Mouse (Mus musculus) erythroblast, adult 5-6 weeks (primary cell): ENCODE measurements around the gene Gm4756. TPM values are rescaled to one million over a fixed set of nuclear protein-coding genes. Genes with fewer than 3 reads are reported as not detected.
"Not testable (repeated sequence)": the region's sequence is repeated elsewhere in the genome, so short reads cannot be mapped to it uniquely, and the experiment has no call there.

Experiments
- ATAC-seq: replicated peaks from 2 replicates; pipeline ENCODE4 v1.8.0; 2016; ENCODE audit warnings: moderate number of reproducible peaks, mild to moderate bottlenecking, moderate TSS enrichment, inconsistent platforms; ENCODE audit not compliant: poor library complexity, low FRiP score, severe bottlenecking
- total RNA-seq, 2 experiments: library from RNA; stranded (forward) in 1 of 2; stranded (reverse) in 1 of 2; fragments of 150-400 nt in 1 of 2; fragments of 200-764, 138-1000 nt in 1 of 2; gene quantifications; 2 replicates each; pipeline versions ENCODE4 v1.2.3 to v1.2.4; 2015 to 2017; ENCODE audit warnings: low replicate concordance in 2 of 2

Gene Gm4756
- not detected in 2 replicates for total RNA-seq (2015; ENCODE audit: low replicate concordance)
- not detected in 2 replicates for total RNA-seq (2017; ENCODE audit: low replicate concordance)

DNA sequence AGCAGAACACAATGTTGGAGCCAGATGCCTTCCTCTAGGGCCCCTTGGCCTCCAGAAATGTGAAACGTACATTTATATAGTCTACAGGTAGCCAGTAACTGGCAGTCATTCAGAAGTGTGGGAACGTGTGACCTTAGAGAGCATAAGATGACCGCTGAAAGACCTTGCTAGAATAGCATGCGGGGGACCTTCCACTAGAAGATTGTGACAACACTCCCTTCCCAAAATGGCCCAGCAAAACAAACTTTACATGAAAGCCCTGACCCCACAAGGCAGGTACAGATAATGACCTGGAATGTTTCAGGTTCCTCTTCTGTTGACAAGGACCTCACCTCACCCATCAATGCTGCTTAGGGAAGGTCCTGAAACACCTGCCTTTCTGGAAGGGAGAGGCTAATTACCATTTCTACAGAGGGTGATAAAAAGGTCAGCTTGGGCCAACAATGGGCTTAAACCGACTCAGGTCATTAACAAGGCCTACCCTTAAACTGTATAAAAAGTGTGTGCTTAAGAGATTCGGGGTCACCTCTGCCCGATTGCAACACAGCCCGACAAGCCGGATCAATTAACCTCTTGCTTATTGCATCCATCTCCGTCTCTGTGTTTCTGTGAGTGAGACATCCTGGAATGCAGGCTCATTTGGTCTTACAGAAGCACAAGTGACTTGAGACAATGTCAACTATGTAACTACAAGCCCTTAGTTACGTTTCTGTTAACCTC, at the start of gene Gm4756:
TSS of gene Gm4756 (minus strand) at position 51 of the 720 bp plus-strand sequence.
- ATAC-seq, result no peak

DNA sequence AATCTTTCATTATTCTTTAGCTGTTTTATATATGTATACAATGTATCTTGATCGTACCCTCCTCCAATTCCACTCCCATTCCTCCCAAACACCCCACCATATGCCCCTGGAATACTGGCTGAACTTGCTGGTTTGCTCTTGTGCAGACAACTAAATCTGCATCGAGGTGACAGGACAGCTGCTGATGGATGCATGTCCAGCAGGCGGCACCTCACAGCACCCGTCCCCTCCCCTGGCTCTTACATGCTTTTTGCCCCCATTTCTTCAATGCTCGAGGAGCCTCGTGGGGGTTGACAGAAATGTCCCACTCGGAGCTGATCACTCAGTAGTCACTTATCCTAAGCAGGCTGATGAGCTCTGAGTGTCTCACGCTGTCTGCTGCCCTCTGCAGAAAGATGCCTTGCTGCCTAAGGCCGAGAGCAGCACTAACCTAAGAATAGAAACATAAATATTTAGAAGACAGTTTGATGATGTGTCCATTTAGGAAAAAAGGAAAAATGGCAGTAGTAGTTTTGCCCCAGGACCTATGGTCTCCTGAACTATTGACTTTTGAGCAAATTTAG, 45.5 kb upstream of the Gm4756 start:
- no peak for ATAC-seq

DNA sequence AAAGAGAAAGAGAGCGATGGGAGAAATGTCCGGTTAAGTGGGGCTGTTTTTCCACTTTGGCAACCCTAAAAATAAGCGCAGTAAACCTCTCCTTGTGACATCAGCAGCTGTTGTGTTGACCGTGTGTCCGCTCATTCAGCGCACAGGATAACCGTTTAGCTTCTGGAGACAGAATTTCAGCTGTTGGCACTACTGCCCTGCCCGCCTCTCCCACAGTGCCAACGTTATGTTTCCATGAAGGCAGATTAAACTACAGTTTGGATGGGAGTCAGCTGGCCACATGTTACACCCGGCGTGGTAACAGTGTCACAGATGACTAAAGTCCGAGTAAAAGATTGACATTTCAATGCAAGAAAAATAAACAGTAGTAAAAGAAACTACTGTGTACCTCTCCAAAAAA, 45.0 kb upstream of the Gm4756 start:
- no peak for ATAC-seq

DNA sequence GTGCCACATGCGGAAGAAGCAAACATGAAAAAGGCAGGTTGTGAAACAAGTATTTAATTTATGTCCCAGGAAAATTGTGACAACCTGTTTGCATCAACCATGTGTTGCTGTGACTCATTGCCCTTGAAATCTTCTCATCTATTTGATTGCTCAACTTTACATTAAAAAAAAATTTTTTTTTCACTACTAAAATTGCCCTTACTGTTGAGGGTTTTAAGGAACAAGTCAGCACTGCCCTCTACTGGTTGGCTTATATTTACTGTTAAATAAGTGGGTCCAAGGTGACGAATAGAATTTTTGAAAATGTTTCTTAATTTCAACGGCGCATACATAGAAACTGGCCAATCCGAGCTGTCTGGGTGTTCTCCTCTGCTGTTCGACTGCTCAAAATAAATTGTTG, 44.4 kb upstream of the Gm4756 start:
- no peak for ATAC-seq

DNA sequence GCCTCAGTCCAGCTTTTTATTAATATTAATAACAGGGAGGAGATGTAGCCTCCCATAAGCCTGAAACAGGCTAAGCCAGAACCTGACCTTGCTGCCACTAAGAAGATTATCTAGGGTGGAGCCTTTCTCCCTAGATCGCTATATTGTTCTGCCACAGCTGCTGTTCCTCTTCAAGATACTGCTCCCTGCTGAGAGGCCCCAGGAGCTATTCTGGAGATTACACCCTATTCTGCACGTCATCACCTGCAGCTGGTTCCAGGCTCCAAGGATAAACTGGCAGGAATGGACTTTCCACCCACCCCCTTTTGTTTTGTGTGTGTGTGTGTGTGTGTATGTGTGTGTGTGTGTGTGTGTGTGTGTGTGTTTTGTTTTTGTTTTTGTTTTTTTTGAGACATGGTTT, 38.8 kb upstream of the Gm4756 start:
- ATAC-seq, result not testable (repeated sequence)

DNA sequence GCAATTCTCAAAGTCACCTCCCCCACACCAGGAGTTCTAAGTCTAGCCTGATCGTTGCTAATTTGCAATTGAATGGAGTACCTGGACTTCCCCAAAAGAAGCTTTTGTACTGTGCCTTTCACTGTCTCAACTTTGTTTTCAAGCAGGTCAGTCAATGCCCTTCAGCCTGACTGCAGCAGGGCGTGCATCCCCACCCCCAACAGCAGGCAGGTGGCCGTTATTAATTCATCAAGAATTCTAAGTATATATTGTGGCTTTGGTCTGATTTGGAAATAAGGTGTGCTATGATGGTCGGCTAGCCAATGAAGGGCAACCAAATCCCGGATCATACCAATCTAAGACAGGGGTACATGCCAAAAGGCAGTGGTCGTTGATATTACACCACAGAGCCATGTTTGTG, 38.3 kb upstream of the Gm4756 start:
- ATAC-seq, result not testable (repeated sequence)

DNA sequence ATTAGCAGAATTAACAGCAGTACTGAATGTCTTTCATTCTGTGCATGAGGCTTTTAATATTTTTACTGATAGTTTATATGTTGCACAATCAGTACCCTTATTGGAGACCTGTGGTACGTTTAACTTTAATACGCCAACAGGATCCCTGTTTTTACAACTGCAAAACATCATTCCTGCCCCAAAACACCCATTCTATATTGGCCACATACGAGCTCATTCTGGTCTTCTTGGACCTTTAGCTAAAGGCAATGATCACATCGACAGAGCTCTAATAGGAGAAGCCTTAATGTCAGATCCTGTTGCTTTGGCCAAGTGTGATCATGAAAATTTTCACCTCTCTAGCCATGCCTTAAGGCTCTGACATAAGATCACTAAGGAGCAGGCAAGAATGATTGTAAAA, 37.1 kb upstream of the Gm4756 start:
- ATAC-seq, result not testable (repeated sequence)

DNA sequence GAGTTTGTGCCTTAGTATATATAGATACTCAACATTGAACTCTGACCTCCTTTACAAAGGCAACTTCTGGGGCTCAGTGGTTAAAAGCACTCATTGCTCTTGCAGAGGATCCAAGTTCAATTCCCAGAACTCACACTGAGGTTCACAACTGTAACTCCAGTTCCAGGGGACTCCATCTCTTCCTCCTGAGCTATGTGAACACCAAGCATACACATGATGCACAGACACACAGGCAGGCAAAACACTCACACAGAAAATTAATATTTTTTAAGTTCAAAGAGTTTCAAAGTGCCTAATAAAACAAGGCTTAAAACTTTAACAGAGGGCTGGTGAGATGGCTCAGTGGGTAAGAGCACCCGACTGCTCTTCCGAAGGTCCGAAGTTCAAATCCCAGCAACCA, 34.2 kb upstream of the Gm4756 start:
- ATAC-seq, result no peak

DNA sequence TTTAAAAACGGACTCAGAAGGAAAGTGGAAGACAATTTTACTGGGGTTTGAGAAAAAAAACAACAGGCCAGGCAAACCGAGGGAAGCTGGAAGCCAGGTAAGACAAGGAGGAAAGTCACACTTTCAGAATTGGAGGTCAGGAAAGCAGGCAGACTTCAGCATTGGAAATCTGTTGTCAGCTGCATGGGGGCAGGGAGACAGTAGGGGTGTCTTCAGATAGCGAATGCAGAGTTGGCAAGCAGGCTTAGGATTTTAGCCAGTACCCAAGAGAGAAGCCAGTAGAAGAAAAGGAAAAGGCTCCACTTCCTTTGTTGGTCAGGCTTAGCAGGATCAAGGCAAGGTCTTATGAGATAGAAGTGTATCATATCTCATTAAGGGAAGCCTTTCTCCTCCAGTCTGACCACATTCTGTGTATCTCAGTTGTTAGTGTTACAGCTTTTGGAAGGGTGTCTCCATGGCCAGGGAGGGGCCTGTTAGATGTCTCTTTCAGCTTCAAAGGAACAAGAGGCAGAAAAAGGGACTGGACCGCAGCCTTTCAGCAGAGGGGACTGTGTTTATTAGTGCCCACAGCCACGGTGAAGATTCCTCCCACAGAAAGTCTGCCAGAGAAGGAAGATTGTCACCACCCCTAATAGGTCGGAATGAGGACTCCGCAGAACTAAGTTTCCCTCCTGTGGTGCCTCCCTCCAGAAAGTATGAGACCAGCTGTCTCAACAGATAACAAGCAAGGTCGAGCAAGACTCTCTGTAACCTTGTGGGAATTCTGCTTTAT, 33.2 kb upstream of the Gm4756 start:
- no peak for ATAC-seq

DNA sequence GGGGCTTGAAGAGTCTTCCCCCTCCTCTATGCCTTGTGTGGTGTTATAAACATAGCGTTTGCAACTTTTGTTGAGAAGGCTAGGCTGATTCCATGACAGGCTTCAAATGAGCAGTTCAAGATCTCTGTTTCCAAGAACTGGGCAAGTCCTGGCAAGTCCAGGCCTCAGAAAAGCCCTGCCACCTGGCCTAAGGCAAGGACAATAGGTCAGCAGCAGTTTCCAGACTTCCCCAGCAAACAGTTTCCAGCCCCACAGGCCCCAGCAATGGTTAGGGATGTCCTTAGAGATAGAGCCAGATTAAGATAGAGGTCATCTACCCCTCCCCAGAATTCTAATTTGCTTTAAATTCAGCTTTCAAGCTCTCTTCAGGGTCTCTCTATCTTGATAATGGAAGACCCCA, 32.5 kb upstream of the Gm4756 start:
- no peak for ATAC-seq

DNA sequence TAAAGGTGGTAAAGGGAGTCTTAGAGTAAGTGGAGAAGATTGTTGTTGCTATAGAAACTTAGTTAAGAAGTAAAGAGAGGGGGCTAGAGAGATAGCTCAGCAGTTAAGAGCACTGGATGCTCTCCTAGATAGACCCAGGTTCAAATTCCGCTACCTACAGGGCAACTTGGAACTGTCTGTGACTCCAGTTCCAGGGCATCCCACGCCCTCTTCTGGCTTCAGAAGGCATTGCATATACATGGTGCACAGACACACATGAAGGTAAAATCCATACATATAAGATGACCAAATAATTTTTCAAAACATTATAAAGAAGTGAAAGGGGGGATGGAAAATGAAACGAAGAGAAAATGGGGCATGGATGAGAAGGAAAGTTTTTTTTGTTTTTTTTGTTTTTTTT, 30.2 kb upstream of the Gm4756 start:
- ATAC-seq, result no peak

DNA sequence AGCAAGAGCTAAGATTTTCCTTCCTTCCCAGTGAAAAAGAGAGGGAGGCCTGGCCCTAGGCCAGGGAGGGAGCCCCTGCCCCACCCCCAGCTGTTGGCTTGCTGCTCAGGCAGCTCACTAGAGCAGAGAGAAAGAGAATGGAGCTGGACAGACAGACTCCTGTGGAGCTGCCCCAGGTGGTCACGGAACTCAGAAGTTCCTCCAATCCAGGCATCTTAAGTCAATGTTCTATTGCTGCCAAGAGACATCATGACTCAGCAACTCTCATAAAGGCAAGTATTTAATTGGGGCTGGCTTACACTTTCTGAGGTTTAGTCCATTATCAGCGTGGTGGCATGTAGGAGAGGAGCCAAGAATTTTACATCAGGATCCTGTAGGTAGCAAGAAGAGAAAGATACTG, 25.4 kb upstream of the Gm4756 start:
- no peak for ATAC-seq

DNA sequence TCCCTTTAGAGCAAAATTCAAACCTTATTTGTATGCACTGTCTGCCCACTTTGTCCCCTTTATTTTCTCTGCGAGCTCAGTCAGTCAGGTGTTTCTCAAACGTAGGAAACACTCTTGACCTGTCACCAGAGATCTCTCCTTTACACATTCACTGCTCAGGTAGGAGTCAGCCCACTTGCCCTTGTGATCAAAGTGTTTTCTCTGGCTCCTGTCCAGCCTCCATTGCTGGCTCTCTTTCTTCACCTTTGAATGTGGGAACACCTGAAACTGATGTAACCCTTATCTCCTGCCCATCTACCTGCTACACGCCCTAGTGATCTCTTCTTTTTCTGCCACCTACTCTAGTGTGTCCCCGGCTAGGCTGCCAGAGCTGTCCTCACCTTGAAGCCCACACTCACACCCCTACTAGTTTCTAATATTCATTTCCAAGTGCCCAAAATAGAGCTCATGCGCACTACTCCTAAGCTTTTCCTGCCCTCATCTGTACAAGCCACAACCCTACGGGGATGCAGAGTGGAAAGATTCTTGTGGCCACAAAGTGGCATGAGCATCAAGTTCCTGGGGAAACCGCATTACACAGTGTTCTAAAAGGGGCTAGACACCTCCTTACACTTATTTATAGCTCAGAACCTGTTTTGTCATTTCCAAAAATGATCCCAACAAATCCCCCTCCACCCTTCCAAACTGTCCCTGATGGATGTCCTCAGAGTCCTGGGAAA, 24.8 kb upstream of the Gm4756 start:
- ATAC-seq, result no peak

DNA sequence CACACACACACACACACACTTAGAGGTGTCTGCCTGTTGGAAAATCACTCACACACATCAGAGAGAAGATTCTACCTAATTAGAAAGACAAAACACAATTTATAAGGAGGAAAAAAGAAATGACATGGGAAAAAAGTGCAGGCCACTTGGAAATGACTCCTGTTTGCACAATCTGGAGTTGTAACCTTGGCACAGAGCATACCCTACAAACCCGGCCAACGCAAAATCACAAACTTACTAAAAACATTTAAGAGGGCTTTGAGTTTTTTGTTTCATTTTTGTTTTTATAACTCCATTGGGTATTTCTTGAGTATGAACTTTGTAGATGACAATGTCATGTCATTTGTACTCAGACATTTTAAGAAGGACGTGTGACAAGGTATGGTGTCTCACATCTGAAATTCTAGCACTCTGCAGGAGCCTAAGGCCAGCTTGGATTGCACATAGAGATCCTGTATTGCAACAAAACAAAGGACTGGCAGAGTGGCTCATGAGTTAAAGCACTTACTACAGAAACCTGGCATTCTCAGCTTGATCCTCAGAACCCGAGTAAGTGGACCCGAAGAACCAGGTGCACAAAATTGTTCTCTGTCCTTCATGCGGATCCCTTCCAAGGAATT, 22.2 kb upstream of the Gm4756 start:
- ATAC-seq, result no peak

DNA sequence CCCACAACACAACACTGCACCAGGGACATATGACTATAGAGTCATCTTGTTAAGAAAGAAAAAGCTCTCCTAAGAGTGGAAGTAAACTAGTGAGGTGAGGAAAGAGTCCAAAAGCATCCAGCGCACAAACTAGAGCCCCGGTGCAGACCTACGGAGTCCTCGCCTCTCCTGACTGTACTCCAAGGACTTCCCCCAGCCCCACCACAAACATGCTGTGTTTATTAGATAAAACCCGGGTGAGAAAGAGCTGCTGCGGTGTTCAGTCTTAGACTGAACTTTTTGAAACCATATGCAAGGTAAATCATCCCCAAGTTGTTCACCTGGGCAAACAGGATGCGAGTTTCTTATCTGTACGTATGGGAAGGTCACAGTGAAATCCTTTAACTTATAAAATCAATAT, 21.5 kb upstream of the Gm4756 start:
- no peak for ATAC-seq

DNA sequence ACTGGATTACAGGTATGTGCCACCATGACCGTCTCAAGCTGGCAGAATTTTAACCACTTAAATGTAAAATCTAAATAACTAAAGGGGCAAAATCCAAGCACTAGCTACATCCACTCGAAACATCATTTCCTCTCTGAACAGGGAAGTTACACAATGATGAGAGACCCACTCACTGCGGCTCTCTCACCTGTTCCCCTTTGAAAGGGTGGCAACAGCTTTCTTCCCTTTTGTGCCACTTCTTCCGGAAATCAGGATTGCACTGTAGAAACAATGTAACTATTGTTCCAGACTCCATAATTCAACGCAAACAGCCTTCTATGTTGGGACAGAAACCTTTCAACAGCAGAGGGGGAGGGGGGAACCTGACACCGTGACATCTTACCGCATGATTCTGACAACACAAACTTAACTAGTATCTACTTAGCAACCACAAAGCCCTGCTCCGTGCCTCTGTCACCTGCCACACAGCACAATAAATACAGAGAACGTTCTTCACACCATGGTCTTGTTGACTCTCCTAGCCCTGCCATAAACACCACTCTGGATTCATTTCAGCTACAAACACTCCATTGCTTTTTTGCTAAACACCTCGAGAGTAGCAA, 18.5 kb upstream of the Gm4756 start:
- no peak for ATAC-seq

DNA sequence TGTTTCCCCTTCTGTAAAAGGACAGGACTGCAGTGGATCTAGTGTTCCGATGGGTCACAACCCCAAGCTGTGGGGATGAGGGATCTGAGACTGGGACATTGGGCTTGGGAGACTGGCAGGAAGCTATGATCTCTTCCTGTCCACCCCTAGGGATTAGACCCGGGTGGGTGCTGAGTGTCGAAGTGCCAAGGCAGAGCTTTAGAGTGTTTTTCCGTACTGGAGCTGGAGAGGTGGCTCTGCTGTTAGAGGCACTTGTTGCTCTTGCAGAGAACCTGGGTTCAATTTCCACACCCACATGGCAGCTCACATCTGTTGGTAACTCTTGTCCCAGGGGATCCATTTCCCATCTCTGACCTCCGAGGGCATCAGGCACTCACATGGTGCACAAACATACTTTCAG, 16.6 kb upstream of the Gm4756 start:
- ATAC-seq, result no peak

DNA sequence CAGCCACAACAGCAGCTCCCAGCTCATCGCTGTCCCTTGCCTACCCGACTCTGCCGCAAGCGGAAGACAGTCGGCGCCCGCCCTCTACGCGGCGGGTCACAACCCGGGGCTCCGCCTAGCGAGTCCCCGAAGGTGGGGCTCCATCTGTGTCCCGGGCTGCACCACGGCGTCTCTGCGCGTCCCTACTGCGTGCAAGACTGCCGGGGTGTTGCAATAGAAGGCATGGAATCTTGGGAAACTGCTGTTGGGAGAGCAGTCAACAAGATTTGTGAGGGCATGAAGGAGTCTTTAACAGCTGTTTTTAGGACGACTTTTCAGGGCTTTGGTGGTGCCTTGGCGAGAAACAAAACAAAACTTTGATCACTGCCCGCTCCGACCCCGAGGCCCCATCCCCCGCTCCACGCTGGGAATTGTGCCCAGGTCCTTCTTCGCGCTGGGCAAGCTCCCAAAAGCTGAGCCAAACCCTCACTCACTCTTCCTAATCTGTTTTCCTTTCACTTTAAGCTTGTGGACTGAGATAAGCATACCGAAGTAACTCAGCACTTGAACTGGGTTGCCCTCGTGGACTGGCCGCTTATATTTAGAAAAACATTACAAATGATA, 15.4 kb upstream of the Gm4756 start, which contains the start of gene Dhrs7:
TSS of gene Dhrs7 (minus strand) at position 175 of the 603 bp plus-strand sequence.
- peak; percentile 69 for ATAC-seq
